Mouse (Mus musculus) splenic B cell, adult 2 months (primary cell): Measurements from ENCODE around the gene Spa17.

ENCODE experiments used
- DNase-seq: peaks from one replicate; pipeline ENCODE4 v3.0.0-alpha.2; 2011; ENCODE audit warnings: low read depth, low spot score
- H3K27me3 ChIP-seq: 2 replicates; pipeline ENCODE4 v1.6.1; 2012; ENCODE audit warnings: mild to moderate bottlenecking, low read length, moderate library complexity, mixed read lengths; ENCODE audit not compliant: control insufficient read depth, poor library complexity, insufficient read depth, severe bottlenecking
- H3K36me3 ChIP-seq: 2 replicates; pipeline ENCODE4 v1.6.1; 2012; ENCODE audit warnings: mild to moderate bottlenecking, low read length, moderate library complexity, mixed read lengths; ENCODE audit not compliant: control insufficient read depth, poor library complexity, insufficient read depth, severe bottlenecking

Gene Spa17

DNA sequence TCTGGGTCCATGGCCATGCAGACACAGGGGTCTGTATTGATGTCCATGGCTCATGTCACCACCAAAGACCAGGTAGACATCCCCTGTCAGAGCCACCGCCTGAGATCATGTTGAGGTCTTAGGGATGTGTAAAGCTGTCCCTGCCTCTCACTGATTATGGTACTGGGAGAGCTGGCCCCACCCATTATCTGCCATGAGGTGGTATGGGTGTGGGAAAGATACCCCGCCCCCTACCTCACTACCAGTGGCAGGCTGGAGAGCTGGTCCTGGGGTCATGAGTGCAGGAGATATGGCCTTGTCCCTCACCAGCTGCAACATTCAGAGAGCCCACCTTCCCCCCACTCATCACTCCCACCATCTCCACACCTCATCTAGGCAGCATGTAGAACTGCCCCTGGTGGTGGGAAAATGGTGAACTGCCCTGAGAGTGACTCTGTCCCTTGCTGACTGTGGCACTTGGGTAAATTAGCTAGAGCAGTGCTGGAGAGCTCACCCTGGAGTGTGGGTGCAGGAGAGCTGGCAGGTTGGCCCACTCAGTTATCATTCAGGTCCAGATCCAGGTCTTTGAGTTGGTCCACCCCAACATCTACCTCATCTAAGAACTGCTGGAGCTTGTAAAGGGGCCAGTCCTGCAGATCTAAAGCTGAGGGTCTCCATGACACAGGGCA is 12.8 kb downstream of the Spa17 start:
- no peaks in the 10 kb centered on the region for H3K36me3 ChIP-seq
- no peaks in the 10 kb centered on the region for H3K27me3 ChIP-seq
- DNase-seq, result no peak

DNA sequence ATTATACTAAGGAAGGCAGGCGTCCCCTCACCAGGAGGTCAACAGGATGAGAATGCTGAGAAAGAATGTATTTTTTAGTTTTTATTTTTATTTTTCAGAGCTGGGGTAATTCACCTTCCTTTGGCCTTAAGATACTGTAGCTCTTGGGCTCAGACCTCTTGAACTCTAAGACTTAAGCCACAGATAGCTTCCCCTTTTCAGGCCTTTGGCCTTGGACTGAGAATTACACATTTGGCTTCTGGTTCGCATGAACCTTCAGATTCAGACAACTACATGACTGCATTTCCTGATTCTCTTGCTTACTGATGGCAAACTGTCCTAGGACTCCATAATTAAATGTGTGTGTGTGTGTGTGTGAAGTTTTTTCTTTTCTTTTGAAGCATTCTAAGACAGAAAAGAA is 14.9 kb downstream of the Spa17 start:
- DNase-seq, result no peak
- Histone ChIP-seq H3K36me3 (no peaks in the 10 kb centered on the region), H3K27me3 (no peaks in the 10 kb centered on the region)

DNA sequence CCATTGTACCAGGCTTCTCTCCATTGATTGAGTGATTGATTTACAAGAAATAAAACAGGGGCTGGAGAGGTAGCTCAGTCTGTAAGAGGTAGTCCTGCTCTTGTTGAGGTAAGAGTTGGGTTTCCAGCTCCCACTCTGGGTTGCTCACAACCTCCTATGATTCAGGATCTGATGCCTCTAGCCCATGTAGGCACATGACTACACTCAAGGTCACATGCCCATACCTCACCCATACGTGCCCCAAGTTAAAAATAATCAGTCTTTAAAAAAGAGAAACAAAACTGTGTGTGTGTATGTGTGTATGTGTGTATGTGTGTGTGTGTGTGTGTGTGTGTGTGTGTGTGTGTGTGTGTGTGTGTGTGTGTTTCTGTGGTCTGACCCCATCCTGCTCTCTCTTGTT is 18.0 kb downstream of the Spa17 start:
- peak; percentile 52 for DNase-seq
- Histone ChIP-seq H3K27me3 (no peaks in the 10 kb centered on the region), H3K36me3 (no peaks in the 10 kb centered on the region)

DNA sequence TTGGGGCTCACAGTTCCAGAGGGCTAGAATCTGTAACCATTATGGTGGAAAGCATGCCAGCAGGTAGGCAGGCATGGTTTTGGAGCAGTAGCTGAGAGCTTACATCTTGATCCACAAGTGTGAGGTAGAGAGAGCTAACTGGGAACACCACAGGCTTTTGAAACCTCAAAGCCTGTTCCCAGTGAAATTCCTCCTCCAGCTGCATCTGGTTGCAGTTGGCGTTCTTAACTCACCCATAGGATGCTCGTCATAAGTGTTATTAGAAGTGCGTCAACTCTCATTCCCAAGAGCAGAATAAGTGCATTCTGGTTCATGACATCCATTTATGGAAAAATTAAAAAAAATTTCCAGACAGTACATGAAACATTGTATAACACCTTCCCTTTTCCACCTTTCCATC is 19.8 kb downstream of the Spa17 start:
- DNase-seq, result no peak
- no peaks in the 10 kb centered on the region for H3K27me3 ChIP-seq
- H3K36me3 ChIP-seq, result no peaks in the 10 kb centered on the region

DNA sequence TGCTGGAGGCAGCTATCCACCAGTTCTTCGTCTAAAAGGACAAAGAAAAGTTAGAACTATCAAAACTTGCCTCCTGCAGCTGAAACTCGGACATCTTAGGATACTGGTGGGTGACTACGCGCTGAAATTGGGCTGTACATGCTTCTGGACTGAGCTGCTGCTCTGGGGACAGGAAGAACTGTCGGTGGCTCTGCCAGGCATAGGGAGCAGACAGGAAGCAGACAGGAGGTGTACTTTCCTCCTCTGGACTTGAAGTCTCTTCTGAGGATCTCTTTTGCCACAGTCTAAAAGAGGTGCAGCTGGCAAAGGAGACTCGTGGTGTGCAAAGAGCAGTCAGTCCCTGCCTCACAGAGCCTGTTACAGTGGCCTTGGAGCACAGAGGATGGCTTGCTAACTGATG is 20.9 kb downstream of the Spa17 start:
- Histone ChIP-seq H3K27me3 (no peaks in the 10 kb centered on the region), H3K36me3 (no peaks in the 10 kb centered on the region)
- DNase-seq, result no peak

DNA sequence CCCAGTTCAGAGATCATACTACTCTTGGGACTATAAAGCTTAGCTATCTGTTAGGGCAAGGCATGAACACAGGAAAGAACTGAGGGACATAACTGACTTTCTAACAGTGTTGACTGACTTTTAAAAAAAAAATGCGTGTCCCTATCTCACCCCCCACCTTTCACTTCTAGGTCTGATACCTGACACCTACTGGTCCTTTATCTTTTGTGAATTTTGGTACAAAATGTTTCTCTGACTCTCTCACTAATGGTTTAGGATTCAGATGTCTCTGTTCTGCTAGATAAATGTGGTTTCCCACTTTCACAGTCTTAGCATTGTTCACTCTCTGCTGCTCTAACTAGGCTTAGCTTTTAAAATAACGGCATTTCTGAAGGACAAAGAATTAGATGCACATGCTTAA is 21.5 kb downstream of the Spa17 start:
- Histone ChIP-seq H3K36me3 (no peaks in the 10 kb centered on the region), H3K27me3 (no peaks in the 10 kb centered on the region)
- no peak for DNase-seq

DNA sequence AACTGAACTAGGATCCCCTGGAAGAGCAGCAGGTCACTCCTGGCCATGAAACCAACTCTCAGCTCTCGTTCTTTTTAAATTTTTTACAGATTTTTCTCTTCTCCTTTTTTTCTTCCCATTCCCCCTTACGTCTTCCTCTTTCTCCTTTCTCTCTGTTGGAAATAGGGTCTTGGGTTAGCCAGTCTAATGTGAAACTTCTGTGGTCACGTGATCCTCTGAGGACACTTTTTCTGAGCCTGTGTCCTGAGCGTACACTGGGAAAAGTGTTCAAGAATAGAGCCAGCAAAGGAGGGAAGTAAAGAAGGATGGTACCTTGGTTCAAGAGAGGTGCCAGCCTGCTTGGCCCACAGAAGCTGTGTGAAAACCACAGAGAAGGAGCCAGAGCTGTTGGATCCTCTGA is 23.1 kb downstream of the Spa17 start:
- no peak for DNase-seq
- Histone ChIP-seq H3K27me3 (no peaks in the 10 kb centered on the region), H3K36me3 (no peaks in the 10 kb centered on the region)

DNA sequence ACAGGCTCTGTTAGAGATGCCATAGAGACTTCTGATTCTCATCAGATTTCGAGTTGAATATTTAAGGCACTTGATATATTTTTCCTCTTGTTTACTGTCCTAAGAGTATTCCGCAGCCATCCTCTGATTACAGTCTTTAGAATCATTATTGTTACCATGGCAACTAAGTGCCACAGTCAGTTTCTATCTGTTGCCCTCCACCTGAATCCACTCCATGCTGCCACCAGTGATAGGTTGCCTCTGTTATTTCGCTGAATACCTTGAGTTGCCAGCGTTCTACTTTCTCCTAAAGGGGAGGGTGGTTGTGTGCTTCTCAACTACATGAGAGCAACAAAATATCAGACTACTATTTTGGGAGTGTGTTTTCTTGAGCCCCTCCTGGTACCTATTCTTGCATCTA is 26.8 kb downstream of the Spa17 start:
- no peak for DNase-seq
- H3K36me3 ChIP-seq, result no peaks in the 10 kb centered on the region
- H3K27me3 ChIP-seq, result no peaks in the 10 kb centered on the region

DNA sequence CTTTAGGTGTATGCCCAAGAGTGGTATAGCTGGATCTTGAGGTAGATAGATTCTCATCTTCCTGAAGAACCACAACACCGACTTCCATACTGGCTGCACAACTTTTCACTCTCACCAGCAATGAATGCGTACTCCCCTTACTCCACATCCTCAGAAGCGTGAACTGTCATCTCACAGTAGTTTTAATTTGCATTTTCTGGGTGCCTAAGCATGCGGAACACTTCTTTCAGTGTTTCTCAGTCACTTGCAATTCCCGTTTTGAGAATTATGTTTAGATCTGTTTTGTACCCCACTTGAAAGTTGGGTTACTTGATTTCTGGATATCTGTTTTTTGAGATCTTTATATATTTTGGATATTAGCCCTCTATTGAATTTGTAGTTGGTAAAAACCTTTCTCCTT is 29.9 kb downstream of the Spa17 start:
- Histone ChIP-seq H3K27me3 (no peaks in the 10 kb centered on the region), H3K36me3 (no peaks in the 10 kb centered on the region)
- peak; percentile 58 for DNase-seq

DNA sequence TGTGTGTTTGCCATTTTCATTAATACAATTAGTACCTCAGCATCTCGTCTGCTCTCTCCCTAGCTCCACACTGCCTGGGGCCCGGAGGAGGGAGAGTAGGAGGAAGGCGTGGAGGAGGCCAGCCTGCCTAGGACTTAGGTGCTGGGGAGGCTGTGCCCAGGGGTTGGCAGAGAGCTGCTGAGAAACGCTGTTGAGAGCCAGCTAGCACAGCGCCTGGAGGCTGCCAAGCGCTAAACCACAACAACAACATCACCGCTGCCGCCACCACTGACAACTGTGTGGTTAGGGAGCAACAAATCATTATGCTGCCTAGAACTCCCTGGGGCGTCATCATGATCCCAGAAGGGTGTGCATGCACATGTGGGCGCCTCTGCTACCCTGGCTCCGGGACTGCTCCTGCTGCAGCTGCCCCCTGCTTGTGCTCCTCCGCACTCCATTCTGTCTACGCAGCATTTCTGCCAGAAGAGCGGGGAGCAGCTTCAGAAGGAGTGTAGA is 37.0 kb downstream of the Spa17 start:
- Histone ChIP-seq H3K36me3 (no peaks in the 10 kb centered on the region), H3K27me3 (no peaks in the 10 kb centered on the region)
- peak; percentile 70 for DNase-seq

DNA sequence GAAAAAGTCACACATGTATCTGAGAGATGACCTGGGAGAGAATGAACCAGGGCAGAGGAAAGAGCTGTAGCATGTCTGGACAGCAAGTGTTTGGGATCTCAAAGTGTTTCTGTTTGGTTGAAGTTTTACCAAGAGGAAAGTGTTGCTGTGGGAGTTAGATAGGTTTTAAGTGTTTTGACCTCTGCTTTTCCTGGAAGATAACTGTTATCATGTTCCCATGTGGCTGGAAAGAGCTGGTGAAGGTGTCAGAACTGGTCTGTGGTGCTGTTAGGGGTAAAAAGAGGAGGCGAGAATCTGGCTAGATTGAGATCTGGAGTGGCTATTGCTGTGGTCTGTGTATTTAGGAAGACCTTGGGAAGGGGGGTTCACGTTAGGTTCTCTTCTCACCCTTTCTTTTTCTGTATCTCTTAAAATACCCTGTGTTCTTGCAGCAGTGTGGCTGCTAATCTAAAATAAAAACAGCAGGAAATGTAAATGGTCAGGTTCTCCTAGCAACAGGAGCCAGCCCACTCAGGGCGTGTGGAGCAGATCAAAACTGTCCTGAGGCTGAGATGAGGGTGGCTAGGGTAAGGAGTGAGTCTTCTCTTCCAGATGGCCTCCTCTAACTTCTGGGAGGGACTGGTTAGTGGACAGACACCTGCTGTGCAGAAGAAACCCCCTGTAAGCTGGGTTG is 41.2 kb downstream of the Spa17 start:
- Histone ChIP-seq H3K27me3 (no peaks in the 10 kb centered on the region), H3K36me3 (no peaks in the 10 kb centered on the region)
- DNase-seq, result no peak

DNA sequence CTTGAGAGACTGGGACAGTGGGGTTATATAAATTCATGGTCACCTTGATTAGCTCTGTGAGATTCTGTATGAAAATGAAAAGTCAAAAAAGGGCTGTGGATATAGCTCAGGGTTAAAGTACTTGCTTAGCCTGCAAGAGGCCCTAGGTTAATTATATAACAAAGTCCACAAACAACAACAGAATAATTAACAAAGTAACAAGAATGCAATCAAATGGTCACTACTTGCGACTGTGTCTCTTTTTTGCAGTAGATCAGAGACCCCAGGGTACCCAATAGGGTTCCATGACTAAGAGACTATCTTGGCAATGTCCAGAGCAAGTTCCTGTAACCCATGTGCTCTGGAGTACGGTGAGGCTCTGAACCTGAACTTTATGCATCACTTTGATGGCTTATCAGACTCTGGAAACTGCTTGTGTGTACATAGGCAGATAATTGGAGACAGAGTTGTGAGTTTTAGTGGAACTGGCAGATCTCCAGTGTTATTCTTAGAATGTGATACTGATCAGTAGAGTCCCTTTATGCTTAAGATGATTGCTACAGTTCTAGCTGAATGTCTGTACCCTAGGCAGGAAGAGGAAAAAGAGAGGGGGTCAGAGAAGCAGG is 44.2 kb downstream of the Spa17 start:
- Histone ChIP-seq H3K27me3 (no peaks in the 10 kb centered on the region; the same call in 1 of the 2 replicates), H3K36me3 (no peaks in the 10 kb centered on the region)
- no peak for DNase-seq

DNA sequence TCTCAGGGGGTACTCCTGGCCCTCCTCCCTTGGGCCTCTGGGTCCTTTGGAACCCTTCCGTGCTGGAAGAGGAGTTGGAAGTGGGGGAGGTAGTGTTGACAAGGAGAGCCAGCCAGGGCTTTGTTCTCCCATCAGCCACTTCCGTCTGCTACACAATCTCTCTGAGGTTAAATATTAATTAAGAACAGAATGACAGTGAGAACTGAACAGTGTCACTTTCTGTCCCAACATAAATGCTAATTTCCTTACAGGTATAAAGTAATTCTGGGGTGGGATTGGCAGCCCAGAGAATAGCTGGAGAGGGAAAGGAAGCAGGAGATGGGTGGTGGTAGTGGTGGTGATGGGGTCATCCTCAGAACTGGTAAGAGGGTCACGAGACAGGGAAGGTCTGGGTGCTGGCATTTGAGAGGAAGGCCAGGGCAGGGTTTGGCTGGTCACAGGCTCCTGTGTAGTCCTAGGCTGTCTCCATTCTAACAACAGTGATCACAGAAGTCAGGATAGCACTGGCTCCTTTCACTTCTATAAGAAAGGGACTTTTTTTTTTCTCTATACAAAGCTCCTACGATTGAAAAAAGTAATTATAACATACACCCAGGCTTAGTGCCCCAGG is 44.8 kb downstream of the Spa17 start:
- Histone ChIP-seq H3K36me3 (no peaks in the 10 kb centered on the region), H3K27me3 (no peaks in the 10 kb centered on the region; the same call in 1 of the 2 replicates)
- DNase-seq, result no peak

DNA sequence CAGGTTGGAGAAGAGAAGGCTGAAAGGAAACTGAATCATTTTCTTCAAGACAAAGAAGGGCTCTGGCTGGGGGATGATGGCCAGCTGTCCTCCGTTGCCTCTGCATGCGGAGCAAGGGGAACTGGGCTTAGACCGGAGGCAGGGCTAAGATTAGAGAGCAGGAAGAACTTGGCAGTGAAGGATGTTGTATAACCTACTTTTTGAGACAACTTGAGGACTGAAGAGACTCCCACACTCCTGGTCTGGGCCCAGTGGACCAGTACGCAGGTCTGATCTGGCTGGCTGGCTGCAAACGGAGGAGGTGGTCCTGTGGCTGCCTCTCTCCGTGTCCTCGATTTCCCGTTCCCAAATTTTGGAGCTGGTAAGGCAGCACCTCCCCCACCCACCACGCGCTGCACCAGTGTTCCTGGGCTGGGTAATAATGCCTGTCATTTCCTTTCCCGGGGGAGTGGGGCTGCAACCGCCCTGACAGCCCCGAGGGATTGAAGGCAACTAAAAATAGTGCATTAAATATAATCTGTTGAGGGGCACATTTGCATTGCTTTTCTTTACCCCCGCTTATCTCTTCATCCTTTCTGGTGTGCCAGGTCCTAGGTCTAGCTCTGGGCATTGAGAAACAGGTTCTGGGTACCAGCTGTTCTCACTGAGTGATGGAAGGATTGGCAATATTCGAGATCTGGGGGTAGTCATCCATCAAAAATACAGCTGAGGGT is 45.5 kb downstream of the Spa17 start:
- DNase-seq, result peak; percentile 31
- Histone ChIP-seq H3K27me3 (no peaks in the 10 kb centered on the region; the same call in 1 of the 2 replicates), H3K36me3 (no peaks in the 10 kb centered on the region)
